Mouse (Mus musculus) stomach, embryonic 16.5 days (tissue): Measurements from ENCODE around the gene Bcas3. TPM values are rescaled to one million over a fixed set of nuclear protein-coding genes. Genes with fewer than 3 reads are reported as not detected.
A peak's percentile ranks its signal among the peaks of the same experiment; 100 is the strongest.
"Not testable (repeated sequence)": the region's sequence is repeated elsewhere in the genome, so short reads cannot be mapped to it uniquely, and the experiment has no call there.

Source experiments
- ATAC-seq: fragments of 200-750 bp; cut with Nextera tagmentation; 2 replicates; pipeline ENCODE4 v1.8.0; 2017; ENCODE audit warnings: moderate number of reproducible peaks, moderate TSS enrichment; ENCODE audit not compliant: insufficient read depth, low FRiP score
- H3K27ac ChIP-seq: fragments of 300-500 bp; sonication (generic); 2 replicates; pipeline ENCODE4 v1.5.1; 2014; ENCODE audit warnings: low read length
- H3K27me3 ChIP-seq: fragments of 300-500 bp; sonication (generic); 2 replicates; pipeline ENCODE4 v1.6.1; 2014; ENCODE audit warnings: low read length, control low read depth, mixed read lengths; ENCODE audit not compliant: control insufficient read depth, insufficient read depth
- H3K36me3 ChIP-seq: fragments of 300-500 bp; sonication (generic); 2 replicates; pipeline ENCODE4 v1.6.1; 2014; ENCODE audit warnings: low read length; ENCODE audit not compliant: control insufficient read depth, insufficient read depth
- H3K4me1 ChIP-seq: fragments of 300-500 bp; sonication (generic); 2 replicates; pipeline ENCODE4 v1.6.1; 2014; ENCODE audit warnings: low read length, control low read depth, mixed read lengths; ENCODE audit not compliant: control insufficient read depth, insufficient read depth
- H3K4me2 ChIP-seq: fragments of 300-500 bp; sonication (generic); 2 replicates; pipeline ENCODE4 v1.6.1; 2014; ENCODE audit warnings: low read depth, low read length, mixed read lengths
- H3K4me3 ChIP-seq: fragments of 300-500 bp; sonication (generic); replicated peaks from 2 replicates; pipeline ENCODE4 v1.5.1; 2014; ENCODE audit warnings: mild to moderate bottlenecking, low read length
- H3K9ac ChIP-seq: fragments of 300-500 bp; sonication (generic); 2 replicates; pipeline ENCODE4 v1.6.1; 2014; ENCODE audit warnings: low read length
- H3K9me3 ChIP-seq: fragments of 300-500 bp; sonication (generic); replicated peaks from 2 replicates; pipeline ENCODE4 v1.6.1; 2016; ENCODE audit warnings: low read length, control low read depth; ENCODE audit not compliant: control insufficient read depth
- WGBS: fragments of 180-500 bp; shearing (Covaris S2); extraction: QIAGEN DNeasy Blood & Tissue Kit; methylation state at CpG from one replicate; pipeline ENCODE4 v1.1.7; 2014; 5-methylcytosine and 5-hydroxymethylcytosine counted together
- polyA plus RNA-seq: library from polyadenylated mRNA; unstranded; fragments of >200 nt; fragmentation: Nextera tagmentation; extraction: Ambion mirVana; gene quantifications from 2 replicates; pipeline ENCODE4 v1.2.1, GENCODE M21; 2015

Gene Bcas3
- polyA plus RNA-seq, 1 experiment from 2014 or later, result 21.2 TPM

GRCm38 (mm10) chr11:85714312-85714931 is 361.5 kb downstream of the Bcas3 start:
- WGBS, result 46% methylated on average over 7 of the region's 7 CpGs
- H3K27ac ChIP-seq, result peak overlapping the region; percentile 66; the same call in 1 of the 2 replicates
- no peak for ATAC-seq

GRCm38 (mm10) chr11:85716730-85717129 is 363.8 kb downstream of the Bcas3 start:
- H3K4me2 ChIP-seq, H3K9me3 ChIP-seq, H3K4me3 ChIP-seq, H3K27me3 ChIP-seq, ATAC-seq, H3K27ac ChIP-seq, H3K36me3 ChIP-seq, H3K9ac ChIP-seq: not testable (repeated sequence)
- peaks cover 24% of the 10 kb centered on the region for H3K4me1 ChIP-seq
- WGBS, result 89% methylated on average over 2 of the region's 2 CpGs

More at GRCm38 (mm10) chr11:85714312-85714931, 361.5 kb downstream of the Bcas3 start:
- Histone ChIP-seq H3K4me2 (no peak overlapping the region), H3K4me1 (peaks cover 8% of the 10 kb centered on the region), H3K9ac (no peak overlapping the region), H3K36me3 (no peaks in the 10 kb centered on the region), H3K4me3 (no peak overlapping the region), H3K9me3 (no peaks in the 10 kb centered on the region), H3K27me3 (peaks cover 13% of the 10 kb centered on the region; the same call in 1 of the 2 replicates)

GRCm38 (mm10) chr11:85719091-85719490 is 366.1 kb downstream of the Bcas3 start:
- peaks cover 20% of the 10 kb centered on the region; the same call in 1 of the 2 replicates for H3K4me1 ChIP-seq
- H3K27me3 ChIP-seq, result peaks cover 8% of the 10 kb centered on the region; the same call in 1 of the 2 replicates
- no peaks in the 10 kb centered on the region for H3K36me3 ChIP-seq
- H3K27ac ChIP-seq, result 0 out of 2 replicates have a peak overlapping the region, but pooled peaks have one; percentile 52
- WGBS, result 86% methylated on average over 10 of the region's 10 CpGs
- H3K9me3 ChIP-seq, result no peaks in the 10 kb centered on the region
- H3K9ac ChIP-seq, result no peak overlapping the region
- no peak for ATAC-seq
- no peak overlapping the region for H3K4me2 ChIP-seq
- H3K4me3 ChIP-seq, result no peak overlapping the region

GRCm38 (mm10) chr11:85719766-85720165 is 366.8 kb downstream of the Bcas3 start:
- H3K4me2 ChIP-seq, result no peak overlapping the region
- H3K9me3 ChIP-seq, result no peaks in the 10 kb centered on the region
- H3K27ac ChIP-seq, result peak overlapping the region; percentile 52
- H3K4me3 ChIP-seq, result no peak overlapping the region
- WGBS, result 26% methylated on average over 7 of the region's 7 CpGs
- H3K4me1 ChIP-seq, result peaks cover 20% of the 10 kb centered on the region; the same call in 1 of the 2 replicates
- no peak overlapping the region for H3K9ac ChIP-seq
- peaks cover 8% of the 10 kb centered on the region; the same call in 1 of the 2 replicates for H3K27me3 ChIP-seq
- H3K36me3 ChIP-seq, result no peaks in the 10 kb centered on the region
- no peak for ATAC-seq

- WGBS, result 18% methylated on average over 6 of the region's 6 CpGs
- 0 out of 2 replicates have a peak, but pooled peaks have one; percentile 21 for ATAC-seq
- no peaks in the 10 kb centered on the region for H3K36me3 ChIP-seq
These were observed 367.4 kb downstream of the Bcas3 start for GRCm38 (mm10) chr11:85720269-85720773.

GRCm38 (mm10) chr11:85721986-85722385 is 369.0 kb downstream of the Bcas3 start:
- Histone ChIP-seq H3K9ac (no peak overlapping the region), H3K4me2 (no peak overlapping the region), H3K36me3 (no peaks in the 10 kb centered on the region), H3K4me1 (peaks cover 20% of the 10 kb centered on the region; the same call in 1 of the 2 replicates), H3K4me3 (no peak overlapping the region), H3K9me3 (no peaks in the 10 kb centered on the region), H3K27ac (no peak overlapping the region), H3K27me3 (peaks cover 3% of the 10 kb centered on the region; the same call in 1 of the 2 replicates)
- ATAC-seq, result no peak
- WGBS, result 85% methylated on average over 4 of the region's 4 CpGs

More at GRCm38 (mm10) chr11:85720269-85720773, 367.4 kb downstream of the Bcas3 start:
- Histone ChIP-seq H3K27me3 (peaks cover 8% of the 10 kb centered on the region; the same call in 1 of the 2 replicates), H3K4me1 (peaks cover 20% of the 10 kb centered on the region; the same call in 1 of the 2 replicates), H3K9me3 (no peaks in the 10 kb centered on the region), H3K4me3 (no peak overlapping the region), H3K9ac (no peak overlapping the region; the same call in 1 of the 2 replicates), H3K4me2 (no peak overlapping the region), H3K27ac (peak overlapping the region; percentile 9; the same call in 1 of the 2 replicates)

- ATAC-seq, result peak; percentile 33; the same call in 1 of the 2 replicates
- peak overlapping the region; percentile 30; the same call in 1 of the 2 replicates for H3K27ac ChIP-seq
- H3K36me3 ChIP-seq, result no peaks in the 10 kb centered on the region
- H3K9ac ChIP-seq, result no peak overlapping the region
- WGBS, result 59% methylated on average over 6 of the region's 6 CpGs
- no peak overlapping the region for H3K4me2 ChIP-seq
- no peak overlapping the region for H3K4me3 ChIP-seq
- H3K4me1 ChIP-seq, result peaks cover 19% of the 10 kb centered on the region; the same call in 1 of the 2 replicates
- H3K9me3 ChIP-seq, result no peaks in the 10 kb centered on the region
- H3K27me3 ChIP-seq, result no peaks in the 10 kb centered on the region
These were observed 371.2 kb downstream of the Bcas3 start for GRCm38 (mm10) chr11:85724159-85724558.

GRCm38 (mm10) chr11:85729725-85730124 is 376.8 kb downstream of the Bcas3 start:
- no peak overlapping the region for H3K27ac ChIP-seq
- peaks cover 4% of the 10 kb centered on the region for H3K4me1 ChIP-seq
- H3K4me3 ChIP-seq, result no peak overlapping the region
- H3K4me2 ChIP-seq, result no peak overlapping the region
- no peaks in the 10 kb centered on the region for H3K36me3 ChIP-seq
- no peaks in the 10 kb centered on the region for H3K9me3 ChIP-seq
- WGBS, result 70% methylated on average over 2 of the region's 2 CpGs
- H3K27me3 ChIP-seq, result no peaks in the 10 kb centered on the region
- ATAC-seq, result no peak
- no peak overlapping the region for H3K9ac ChIP-seq

- WGBS, result 68% methylated on average over 4 of the region's 4 CpGs
- no peak overlapping the region for H3K9ac ChIP-seq
- no peaks in the 10 kb centered on the region for H3K36me3 ChIP-seq
- H3K9me3 ChIP-seq, result no peaks in the 10 kb centered on the region
- ATAC-seq, result no peak
- no peak overlapping the region for H3K4me2 ChIP-seq
- no peak overlapping the region for H3K27ac ChIP-seq
- H3K27me3 ChIP-seq, result no peaks in the 10 kb centered on the region
- H3K4me1 ChIP-seq, result peaks cover 11% of the 10 kb centered on the region
- no peak overlapping the region for H3K4me3 ChIP-seq
These were observed 379.6 kb downstream of the Bcas3 start for GRCm38 (mm10) chr11:85732462-85733012.
